Mouse (Mus musculus): Measurements from ENCODE around the gene Cmip.

The Cmip gene

DNA sequence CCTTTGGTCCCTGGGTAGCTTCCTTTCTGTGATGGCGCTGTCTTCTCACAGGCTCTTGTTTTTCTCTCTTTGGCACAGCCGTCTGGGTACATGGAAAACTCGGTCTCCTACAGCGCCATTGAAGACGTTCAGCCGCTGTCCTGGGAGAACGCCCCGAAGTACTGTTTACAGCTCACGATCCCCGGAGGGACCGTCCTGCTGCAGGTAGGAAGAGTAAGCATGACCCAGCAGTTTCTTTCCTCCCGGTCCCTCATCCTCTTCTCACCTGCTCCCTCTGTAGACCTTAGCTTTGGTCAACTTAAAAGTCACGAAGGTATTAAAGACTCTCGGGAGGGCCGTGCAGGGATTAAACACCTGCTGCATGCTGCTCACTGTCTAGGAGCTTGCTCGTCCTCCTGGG, 120.1 kb downstream of the Cmip start:
- DNase-seq (ENCODE audit: low read depth) = no peak

GRCm38 (mm10) chr8:117378625-117379024, 121.8 kb downstream of the Cmip start:
- no peak for DNase-seq (ENCODE audit: low read depth)

GRCm38 (mm10) chr8:117379131-117379530, 122.3 kb downstream of the Cmip start:
- DNase-seq (ENCODE audit: low read depth) = no peak

DNA sequence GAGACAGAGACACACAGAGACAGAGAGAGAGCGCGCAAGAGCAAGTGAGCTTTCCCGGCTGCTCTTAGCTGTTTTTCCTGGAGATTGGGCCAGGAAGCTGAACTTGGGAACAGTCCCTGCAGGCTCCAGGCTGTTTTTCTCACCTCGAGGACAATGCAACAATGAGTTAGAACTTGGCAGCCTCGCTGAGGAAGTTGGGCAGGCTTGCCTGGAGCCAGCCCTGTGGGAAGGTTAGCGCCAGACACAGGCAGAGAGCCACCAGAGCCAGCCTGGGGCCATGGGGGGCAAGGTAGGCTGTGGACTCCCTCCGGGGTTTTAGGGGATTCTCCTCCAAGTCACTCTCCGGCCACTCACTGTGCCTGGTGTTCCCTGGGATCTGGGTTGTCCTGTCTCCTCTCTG, 123.9 kb downstream of the Cmip start:
- peak; percentile 58 for DNase-seq (ENCODE audit: low read depth)

DNA sequence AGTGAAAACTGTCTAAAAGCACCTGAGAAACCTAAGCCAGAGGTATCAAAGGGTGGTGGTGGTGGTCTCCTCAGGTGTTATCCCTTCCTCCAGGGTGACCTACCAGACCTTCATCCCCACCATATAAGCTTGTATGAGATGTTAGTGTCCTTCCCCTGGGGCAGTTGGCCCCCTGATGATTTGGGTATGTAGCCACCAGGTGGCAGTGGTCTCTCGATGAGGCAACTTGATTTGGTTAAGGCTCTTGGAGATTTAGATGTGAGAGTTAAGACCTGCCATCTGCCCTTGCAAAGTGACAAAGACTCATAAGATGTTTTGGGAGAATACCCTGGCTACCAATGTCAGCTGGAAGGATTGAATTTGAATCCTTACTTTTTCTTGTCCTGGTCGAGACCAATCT, 129.3 kb downstream of the Cmip start:
- no peak for DNase-seq (ENCODE audit: low read depth)

DNA sequence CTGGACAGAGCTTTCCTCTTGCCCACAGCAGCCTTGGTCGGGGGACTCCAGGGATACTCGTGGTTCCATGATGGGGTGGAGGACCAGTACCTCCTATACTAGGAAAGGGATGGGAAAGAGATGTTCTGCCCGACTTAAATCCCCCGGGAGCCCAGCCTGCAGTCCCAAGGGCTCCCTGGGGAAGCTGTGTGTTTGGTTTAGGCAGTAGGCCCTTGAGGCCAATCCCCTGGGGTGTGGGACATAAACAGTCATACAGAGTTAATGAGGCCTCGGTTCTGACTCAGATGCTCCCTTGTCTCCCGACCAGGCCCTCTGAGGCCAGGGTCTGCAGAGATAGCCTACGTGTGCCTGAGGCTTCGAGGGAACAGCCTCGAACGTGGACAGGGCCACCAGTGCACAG, 130.8 kb downstream of the Cmip start:
- no peak for DNase-seq (ENCODE audit: low read depth)

DNA sequence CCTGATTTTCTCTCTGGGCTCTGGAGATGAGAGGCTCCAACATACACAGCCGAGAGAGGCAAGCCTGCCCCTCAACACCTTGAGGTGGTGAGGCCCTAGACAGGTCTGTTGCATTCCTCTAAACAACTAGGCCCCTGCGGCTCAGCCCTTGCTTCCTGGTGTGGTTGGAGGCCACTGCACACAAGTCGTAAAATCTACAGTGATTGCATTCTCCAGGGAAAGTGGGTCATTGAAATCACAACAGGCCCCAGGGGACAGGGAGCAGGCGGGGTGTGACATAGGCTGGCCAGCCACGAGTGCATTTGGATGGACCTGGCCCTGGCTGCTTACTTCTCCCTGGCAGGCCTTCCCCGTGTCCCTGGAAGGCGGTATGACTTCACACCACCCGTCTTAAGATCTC, 131.5 kb downstream of the Cmip start:
- DNase-seq (ENCODE audit: low read depth) = no peak

GRCm38 (mm10) chr8:117393853-117394252, 137.0 kb downstream of the Cmip start:
- DNase-seq (ENCODE audit: low read depth) = no peak

GRCm38 (mm10) chr8:117395055-117395454, 138.2 kb downstream of the Cmip start:
- DNase-seq (ENCODE audit: low read depth) = no peak

DNA sequence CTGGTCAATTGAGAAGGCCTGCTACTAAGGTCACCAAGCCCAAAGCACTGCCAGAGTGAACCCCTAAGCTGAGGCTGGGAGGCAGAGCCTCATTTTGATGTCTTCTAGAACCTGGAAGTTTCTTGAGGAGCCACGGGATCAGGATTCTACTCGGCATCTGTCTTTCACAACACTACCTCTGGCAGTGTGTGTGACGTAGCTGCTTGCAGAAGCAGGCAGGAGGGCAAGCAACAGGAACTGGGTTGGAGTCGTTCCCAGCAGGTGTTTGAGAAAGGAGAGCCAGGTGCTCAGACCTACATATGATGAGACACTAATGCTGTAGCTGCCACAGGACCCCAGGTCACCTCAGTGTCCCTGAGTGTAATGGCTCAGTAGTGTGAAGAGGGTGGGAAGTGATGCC, 140.0 kb downstream of the Cmip start:
- no peak for DNase-seq (ENCODE audit: low read depth)

GRCm38 (mm10) chr8:117397751-117398150, 140.9 kb downstream of the Cmip start:
- no peak for DNase-seq (ENCODE audit: low read depth)

DNA sequence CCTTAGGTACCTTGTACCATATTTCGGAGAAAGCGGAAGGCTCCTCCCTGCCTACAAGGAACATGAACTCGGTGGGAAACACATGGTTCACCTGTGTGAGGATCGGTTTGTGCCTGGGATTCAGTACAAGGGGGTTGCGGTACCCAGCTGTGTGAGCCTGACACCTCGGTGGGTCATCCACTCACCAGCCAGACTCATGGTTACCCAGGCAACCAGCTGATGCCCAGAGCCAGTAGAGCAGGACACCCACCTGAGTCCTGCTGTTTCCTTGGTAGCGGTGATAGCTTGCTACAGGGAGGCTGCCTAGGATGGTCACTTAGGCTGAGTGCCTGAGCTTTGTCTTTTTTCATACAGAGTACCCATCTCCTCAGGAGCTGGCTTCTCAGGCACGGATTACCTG, 142.4 kb downstream of the Cmip start:
- DNase-seq (ENCODE audit: low read depth) = no peak

GRCm38 (mm10) chr8:117400820-117401219, 144.0 kb downstream of the Cmip start:
- no peak for DNase-seq (ENCODE audit: low read depth)

GRCm38 (mm10) chr8:117401880-117402279, 145.0 kb downstream of the Cmip start:
- no peak for DNase-seq (ENCODE audit: low read depth)

DNA sequence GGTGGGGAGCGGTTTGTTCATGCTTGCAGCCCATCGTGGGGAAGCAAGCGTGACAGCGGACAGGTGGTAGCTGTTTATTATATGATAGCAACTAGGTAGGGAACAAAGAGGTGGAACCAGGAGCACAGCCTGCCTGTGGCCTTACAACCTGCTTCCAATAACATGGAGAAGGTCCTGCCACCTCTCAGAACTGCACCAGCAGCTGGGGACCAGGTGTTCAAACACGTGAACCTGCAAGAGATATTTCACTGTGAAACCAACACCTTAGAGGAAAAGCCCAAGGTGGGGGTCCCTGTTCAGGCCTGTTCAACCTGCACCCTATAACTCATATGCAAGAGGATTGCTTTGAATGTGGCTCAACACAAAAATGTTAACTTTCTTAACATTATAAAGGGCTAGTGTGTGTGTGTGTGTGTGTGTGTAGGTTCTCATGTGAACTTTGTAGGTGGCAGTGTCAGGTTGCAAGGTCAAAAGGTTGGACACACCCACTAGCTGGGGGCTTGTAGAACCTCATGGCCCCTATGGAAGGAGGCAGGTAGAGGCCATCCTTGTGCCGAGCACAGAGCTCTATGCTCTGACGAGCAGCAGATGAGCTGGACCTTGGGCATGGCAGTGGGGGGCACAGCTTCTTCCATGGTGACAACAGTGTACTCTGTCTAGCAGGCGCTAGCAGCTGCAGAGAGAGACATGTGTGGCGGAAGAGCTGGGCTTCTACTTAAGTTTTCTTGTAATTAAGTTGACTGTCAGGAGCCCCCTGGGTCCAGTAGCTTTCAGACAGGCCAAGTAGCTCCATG, 146.2 kb downstream of the Cmip start:
- DNase-seq (ENCODE audit: low read depth) = no peak

DNA sequence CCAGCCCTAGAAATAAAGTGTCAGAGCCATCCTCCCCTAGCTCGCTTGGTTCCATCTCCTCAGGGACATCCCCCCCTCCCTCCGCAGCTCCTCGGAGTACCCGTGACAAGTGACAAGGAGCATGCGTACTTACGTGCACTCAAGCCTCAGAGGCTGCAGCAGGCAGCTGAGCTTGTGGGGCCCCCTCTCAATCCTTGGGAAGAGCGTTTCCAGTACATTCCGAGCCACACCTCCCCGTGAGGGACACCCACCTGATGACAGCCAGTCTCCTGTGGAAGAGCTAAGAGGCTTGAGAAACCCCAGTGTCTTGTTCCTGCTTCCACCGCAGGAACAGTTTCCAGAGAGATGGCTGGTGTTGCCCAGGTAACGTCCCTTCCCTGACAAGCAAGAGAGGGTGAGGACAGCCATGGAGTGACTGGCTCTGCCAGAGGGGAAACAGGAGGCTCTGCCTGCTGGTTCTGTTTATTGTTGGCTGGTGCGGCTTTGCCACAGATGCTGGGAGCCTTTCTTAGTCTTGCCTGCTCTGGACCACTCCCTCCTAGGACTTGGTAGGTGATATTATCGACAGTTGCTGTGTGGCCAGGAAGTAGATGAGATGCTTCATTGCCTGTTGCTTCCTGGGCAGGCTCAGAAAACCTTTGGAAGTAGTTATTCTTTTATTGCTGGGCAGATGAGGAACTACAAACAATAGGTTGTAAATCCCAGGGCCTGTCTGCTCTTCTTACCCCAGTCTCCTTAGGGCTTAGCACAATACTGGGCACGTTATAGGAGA, 147.0 kb downstream of the Cmip start:
- no peak for DNase-seq (ENCODE audit: low read depth)

- DNase-seq (ENCODE audit: low read depth) = no peak
These were observed 149.2 kb downstream of the Cmip start for GRCm38 (mm10) chr8:117406081-117406480.

- DNase-seq (ENCODE audit: low read depth) = no peak
These were observed 151.8 kb downstream of the Cmip start for GRCm38 (mm10) chr8:117408634-117409033.

GRCm38 (mm10) chr8:117409056-117409455, 152.2 kb downstream of the Cmip start:
- DNase-seq (ENCODE audit: low read depth) = no peak

DNA sequence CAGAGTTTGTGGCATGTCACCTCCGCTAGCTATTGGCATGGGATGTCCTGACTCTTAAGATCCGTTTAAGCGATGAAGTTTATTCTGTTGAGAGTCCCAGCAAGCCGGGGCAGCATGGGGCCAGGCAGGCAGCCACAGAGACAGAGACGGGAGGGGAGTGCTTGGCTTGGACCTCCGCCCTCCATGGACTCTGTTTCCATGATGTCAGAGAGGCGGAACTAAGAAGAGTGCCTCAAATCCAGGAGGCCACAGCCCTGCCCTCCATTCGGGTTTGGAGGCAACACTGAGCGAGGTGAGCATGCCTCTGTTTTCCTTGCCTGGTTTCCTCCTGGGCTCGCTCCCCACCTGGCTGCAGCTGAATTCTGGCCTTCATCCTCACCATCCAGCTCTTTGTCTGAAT, 153.5 kb downstream of the Cmip start:
- DNase-seq (ENCODE audit: low read depth) = no peak

GRCm38 (mm10) chr8:117410901-117411300, 154.0 kb downstream of the Cmip start:
- DNase-seq (ENCODE audit: low read depth) = no peak

DNA sequence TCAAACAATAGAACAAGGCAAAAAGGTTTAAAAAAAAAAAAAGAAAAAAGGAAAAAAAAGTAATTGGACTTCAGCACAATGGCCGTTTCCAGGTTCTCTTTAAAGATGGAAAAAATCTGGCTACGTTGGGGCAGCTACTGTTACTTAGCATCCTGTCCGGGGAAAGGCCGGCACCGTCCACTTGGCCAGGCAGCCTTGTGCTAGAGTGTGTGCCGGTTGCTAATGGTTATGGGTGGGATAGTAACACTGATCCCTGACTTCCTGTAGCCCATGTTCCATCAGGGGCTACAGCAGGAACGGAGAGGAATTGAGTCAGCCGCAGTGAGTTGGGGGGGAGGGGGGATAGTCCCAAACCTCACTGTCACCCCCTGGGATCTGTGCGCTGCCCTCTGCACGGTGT, 155.4 kb downstream of the Cmip start:
- no peak for DNase-seq (ENCODE audit: low read depth)

GRCm38 (mm10) chr8:117417830-117418229, 161.0 kb downstream of the Cmip start:
- DNase-seq (ENCODE audit: low read depth) = no peak

Data from fibroblast of lung, adult 2 months (primary cell).